Mouse (Mus musculus): ENCODE results near the gene Rock2. TPM values are rescaled to one million over a fixed set of nuclear protein-coding genes. Genes with fewer than 3 reads are reported as not detected.

The Rock2 gene
- total RNA-seq, 2 experiments from 2014 or later, result 91.6 to 95.2 TPM

DNA sequence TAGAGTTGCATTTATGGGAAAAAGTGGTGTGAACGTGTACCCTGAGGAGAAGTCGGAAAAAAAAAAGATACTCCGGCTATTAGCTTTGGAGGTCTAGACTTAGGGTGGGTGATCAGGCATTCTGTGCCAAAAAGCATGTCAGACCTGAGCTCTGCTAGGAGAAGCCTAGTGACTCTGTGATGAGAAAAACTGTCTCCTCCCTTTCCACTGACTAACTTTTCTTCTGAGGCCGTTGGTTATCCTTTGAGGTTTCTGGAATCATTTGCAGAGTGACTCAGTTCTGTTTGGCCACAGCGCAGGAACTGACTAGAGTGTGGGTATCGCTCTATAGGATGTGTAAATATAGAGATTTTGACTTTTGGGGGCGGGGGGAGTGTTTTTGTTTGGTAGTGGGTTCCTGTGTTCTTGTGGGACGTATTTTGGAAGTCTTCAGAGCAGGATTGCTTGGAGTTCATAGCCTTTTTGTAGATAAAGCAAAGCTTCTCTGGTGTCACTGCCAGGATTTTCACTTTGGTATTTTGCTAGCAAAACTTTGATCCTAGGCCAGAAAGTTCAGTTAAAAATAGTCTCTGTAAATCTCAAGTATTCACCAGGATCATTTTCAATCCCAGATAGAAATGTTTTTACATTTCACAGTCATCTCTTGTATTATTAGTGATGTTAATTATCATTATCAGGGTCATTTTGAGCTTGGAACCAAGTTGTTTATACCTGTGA, 1.5 kb downstream of the Rock2 start:
- intact Hi-C loops (cut with DNase I), result loop anchor here (5.0 kb wide), 1 partner anchor 59 kb away; no protein-coding TSS in a partner anchor

DNA sequence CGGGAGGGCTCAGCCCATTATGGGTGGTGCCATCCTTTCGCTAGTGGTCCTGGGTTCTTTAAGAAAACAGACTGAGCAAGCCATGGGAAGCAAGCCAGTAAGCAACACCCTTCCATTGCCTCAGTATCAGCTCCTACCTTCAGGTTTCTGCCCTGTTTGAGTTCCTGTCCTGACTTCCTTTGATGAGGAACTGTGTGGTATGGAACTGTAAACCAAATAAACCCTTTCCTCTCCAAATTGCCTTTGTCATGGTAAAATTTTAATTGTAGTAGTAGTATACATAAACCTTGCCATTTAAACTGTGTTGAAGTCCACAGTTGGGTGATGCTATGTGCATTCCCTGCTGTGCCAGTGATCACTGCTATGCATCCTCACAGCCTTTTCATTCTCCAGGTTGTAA, 2.5 kb downstream of the Rock2 start:
- no peak for DNase-seq (ENCODE audit: low spot score in 2 of 2)

More for the DNA sequence above, 1.5 kb downstream of the Rock2 start:
- no peak for DNase-seq (ENCODE audit: low spot score in 2 of 2)

DNA sequence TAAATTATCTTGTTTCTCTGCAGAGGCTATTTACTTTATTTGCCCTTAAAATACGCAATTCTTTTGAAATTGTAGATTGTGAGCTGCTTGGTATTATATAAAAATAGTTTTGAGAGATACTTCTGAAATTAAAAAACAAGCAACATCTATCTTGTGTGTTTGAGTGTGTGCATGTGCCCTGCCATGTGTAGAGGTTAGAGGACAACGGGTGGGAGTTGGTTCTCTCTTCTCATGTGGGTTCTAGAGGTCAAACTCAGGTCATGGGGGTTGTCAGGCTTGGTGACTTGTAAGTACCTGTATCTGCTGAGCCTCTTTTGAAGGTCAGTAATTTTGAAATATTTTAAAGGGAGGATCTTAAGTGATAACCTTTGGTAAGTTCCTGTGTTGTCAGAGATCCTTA, 3.5 kb downstream of the Rock2 start:
- no peak for DNase-seq (ENCODE audit: low spot score in 2 of 2)
- intact Hi-C loops (cut with DNase I), result loop anchor here (5.0 kb wide), 1 partner anchor 61 kb away; no protein-coding TSS in a partner anchor

More for the DNA sequence above, 2.5 kb downstream of the Rock2 start:
- intact Hi-C loops (cut with DNase I), result loop anchor here (5.0 kb wide), 1 partner anchor 60 kb away; no protein-coding TSS in a partner anchor

DNA sequence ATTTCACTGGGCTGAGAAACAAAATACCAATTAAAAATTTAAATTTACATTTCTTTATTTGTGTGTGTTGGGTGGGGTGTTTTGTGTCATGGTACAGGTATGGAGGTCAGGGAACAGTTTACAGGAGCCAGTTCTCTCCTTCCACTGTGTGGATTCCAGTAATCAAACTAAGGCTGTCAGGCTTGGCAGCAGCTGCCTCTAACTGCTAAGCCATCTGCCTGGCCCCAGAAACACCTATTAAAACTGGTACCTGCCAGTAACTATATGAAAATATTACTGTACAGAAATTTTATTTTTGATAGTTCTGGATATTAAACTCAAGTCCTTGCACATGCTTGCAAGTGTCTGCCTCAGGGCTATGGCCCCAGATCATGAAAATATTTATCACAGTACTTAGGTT, 4.1 kb downstream of the Rock2 start:
- DNase-seq (ENCODE audit: low spot score in 2 of 2), result no peak
- intact Hi-C loops (cut with DNase I), result loop anchor here (5.0 kb wide), 1 partner anchor 61 kb away; no protein-coding TSS in a partner anchor

DNA sequence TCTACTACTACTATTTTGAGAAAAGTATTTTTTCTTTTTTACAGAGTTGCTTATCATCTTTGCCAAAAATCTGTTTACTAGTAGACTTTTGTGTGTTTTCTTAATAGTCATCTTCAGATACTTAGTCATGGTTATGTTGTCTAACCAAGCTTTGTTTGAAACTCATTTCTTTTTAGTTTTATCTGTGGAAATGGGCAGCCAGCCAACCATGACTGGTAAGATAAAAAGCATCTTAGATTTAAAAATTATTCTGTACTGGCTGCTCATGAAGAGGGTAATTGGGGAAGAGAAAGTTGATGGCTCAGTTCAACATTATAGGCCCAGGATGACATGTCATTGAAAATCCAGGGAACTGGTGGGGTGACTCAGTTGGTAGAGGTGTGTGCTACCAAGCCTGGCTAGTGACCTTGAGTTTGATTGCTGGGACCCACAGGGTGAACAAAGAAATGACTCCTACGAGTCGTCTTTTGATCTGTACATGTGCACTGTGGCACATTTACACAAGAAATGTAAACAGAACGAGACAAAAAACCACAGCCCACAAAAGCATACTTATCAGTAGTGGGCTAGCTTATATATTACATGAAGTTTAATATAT, 6.0 kb downstream of the Rock2 start:
- intact Hi-C loops (cut with DNase I), result no loop called here
- DNase-seq (ENCODE audit: low spot score in 2 of 2), result no peak

DNA sequence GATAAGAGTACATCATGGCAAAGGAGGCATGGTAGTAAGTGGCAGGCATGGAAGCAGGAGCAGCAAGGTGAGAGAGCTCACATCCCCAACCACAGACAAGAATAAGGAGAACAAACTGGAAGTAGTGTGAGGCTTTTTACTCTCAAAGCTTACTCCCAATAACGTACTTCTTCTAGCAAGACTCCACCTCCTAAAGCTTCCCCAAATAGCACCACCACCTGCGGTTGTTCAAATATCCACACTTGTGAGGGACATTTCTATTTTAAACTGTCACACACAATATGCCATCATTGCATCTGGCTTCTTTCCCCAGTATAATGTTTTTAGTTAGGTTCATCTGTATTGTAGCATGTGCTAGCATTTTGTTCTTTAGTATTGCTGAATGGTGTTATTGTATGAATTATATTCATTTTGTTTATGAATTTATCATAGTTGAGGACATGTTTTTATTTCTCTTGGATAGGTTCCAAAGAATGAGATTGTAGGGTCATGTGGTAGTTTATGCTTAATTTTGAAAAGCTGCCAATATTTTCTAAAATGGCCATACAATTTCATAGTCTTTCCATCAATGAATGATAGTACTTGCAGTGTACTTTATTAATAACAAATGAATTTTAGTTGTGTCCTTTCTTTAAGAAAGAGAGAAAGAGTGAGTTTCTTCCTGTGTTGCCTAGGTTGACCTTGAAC, 9.4 kb downstream of the Rock2 start:
- intact Hi-C loops (cut with DNase I), result no loop called here
- DNase-seq (ENCODE audit: low spot score in 2 of 2), result no peak

DNA sequence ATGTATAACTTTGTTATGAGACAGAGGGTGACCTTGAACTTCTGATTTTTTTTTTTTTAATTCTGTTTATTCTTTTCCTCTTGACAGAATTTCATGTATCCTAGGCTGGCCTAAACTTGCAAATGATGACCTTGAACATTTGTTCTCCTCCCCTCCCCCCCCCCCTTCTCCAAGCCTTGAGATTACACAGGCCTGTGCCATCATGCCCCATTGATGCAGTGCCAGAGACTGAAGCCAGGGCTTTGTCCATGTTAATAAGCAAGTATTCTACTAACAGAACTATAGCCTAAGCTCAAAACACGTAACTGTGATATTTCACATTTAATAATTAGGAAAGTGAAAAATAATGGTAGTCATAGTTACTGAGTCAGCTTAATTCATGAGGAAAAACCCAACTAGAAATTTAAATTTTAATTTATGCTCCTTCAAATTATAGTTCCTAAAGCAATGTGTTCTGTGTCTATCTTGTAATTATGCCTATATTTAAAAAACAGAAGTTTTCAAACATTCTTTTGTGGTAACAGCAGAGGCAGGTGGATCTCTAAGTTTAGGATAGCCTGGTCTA, 12.7 kb downstream of the Rock2 start:
- intact Hi-C loops (cut with DNase I), result no loop called here

DNA sequence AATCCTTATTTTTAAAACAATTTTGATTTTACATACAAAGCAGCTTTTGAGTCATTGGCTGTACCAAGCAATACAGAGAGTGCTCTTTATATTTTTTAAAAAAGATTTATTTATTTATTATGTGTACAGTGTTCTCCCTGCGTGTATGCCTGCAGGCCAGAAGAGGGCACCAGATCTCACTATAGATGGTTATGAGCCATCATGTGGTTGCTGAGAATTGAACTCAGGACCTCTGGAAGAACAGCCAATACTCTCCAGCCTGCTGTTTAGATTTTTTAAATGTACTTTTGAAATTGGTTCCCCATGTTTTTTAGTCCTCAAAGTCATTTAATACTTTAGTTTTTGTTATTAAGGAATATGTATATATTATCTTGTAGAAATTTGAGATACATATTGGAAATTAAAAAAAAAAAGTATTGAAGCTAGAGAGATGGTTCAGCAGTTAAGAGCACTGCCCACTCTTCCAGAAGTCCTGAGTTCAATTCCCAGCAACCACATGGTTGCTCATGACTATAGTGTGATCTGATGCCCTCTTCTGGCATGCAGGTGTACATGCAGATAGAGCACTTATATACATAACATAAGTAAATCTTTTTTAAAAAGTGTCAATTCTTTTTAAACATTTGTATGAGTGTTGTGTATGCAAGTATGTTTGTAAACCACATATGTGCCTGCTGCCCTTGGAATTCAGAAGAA, 13.4 kb downstream of the Rock2 start:
- intact Hi-C loops (cut with DNase I), result no loop called here
- DNase-seq (ENCODE audit: low spot score in 2 of 2), result no peak

More for the DNA sequence above, 12.7 kb downstream of the Rock2 start:
- DNase-seq (ENCODE audit: low spot score in 2 of 2), result no peak

DNA sequence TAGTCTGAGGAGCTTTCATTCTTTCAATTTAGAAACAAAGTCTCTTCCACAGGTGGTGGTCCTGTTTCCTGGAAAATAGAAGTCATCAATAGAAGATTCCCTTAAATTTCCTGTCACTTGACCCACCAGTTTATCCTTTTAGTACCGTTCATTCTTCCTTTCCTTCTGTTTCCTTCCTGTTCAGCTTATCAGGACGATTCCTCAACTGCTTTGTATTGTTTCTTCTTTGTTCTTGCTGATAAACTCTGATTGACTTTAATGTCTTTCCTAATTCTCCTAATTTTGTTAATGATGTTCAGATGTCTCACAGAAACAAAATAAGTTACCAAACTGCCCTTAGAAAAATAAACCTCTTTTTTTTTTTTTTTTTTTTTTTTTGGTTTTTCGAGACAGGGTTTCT, 16.8 kb downstream of the Rock2 start:
- intact Hi-C loops (cut with DNase I), result no loop called here
- DNase-seq (ENCODE audit: low spot score in 2 of 2), result no peak

DNA sequence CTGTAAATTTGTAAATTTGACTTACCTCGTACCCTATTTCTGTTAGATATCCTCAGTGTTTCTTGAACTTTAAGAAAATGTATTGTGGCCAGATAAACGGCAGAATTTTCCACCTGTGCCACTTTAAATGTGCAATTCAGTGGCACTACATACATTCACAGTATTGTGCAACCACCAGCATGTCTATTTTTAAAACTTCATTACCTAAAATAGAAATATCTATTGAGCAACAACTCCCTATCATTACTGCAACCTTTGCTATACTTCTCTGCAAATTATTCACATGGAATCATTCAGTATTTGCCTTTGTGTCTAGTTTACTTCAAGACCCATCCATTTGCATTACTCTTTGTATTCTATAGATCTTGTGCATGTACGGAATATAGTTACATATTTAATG, 17.9 kb downstream of the Rock2 start:
- intact Hi-C loops (cut with DNase I), result no loop called here
- no peak for DNase-seq (ENCODE audit: low spot score in 2 of 2)

DNA sequence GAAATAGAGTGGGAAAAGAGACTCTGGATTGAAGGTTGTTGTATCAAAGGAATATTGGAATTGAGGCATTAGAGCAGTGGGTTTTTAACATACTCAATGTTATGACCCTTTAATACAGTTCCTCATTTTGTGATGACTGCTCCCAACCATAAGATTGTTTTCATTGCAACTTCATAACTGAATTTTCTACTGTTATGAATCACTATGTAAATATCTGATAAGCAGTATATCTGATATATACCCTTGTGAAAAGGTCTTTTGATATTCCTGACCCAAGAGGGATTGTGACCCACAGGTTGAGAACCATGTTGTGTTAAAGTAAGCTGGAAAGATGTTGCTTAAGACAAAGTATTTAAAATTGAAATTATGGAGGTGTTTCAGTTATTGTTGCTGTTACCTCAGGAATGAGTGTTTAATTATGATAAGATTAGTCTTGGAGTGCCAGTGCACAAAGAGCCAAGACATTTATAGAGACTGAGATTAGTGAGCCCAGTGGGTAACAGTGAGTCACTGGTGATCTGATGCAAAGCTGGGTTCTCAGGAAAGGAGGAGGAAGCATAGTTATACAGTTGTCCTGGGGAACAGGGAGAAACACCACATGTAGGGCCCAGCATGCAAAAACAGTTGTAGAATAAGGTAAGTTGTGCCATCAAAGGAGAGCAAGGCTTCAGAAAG, 25.6 kb downstream of the Rock2 start:
- no peak for DNase-seq (ENCODE audit: low spot score in 2 of 2)
- intact Hi-C loops (cut with DNase I), result no loop called here

DNA sequence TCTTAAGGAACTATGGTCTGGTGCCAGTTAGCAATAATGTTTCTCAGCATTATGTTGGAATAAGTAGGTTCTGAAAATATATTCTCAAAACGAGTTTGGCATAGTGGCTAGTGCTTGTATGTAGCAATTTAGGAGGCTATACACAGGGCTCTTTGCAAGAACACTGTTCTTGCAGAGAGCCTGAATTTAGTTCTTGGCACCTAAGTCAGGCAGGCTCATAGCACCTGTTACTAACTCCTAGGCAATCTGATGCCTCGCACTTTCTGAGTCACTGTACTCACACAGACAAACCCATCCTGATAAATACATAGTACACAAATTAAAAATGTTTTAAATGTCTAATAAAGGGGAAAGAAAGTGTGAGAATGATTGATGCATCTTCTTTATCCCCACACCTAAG, 33.2 kb downstream of the Rock2 start:
- intact Hi-C loops (cut with DNase I), result no loop called here
- peak in 1 of 2 experiments; percentile 23 for DNase-seq (ENCODE audit: low spot score in 2 of 2)

DNA sequence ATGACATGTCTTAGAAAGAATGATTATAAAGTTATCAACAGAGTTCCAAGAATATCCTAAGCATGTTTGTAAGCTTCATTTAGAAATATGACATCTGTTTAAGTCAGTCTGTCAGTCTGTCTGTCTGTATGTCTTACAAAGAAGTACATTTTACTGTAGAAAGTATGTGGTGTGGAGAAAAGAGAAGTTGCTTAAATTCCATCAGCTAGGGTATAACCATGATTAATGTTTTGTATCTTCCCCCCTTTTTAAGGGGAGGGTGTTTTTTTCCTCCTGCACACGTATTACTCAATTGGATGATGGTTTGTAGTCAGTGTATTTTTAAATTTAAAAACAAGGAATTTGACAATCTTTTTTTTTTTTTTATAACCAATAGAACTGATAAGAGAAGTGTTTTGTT, 39.7 kb downstream of the Rock2 start:
- intact Hi-C loops (cut with DNase I), result no loop called here

DNA sequence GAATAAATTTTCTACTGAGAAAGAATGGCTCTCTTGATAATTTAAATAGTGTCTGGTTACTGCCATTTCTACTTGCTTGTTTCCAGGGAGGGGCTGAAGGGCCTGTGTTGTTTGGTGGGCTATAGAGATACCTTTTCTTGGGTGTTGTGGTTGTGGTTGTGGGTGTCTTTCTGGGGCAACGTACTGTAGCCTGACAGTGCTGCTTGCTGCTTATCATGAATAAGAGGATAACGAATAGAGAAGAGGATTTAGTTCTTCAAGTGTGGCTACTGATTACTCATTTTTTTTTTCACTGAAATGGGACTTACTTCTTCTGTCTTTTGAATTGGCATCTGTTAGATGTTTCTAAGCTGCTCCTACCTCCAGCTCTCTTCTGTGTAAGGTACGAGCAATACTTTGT, 47.3 kb downstream of the Rock2 start:
- intact Hi-C loops (cut with DNase I), result no loop called here
- DNase-seq (ENCODE audit: low spot score in 2 of 2), result no peak

More for the DNA sequence above, 39.7 kb downstream of the Rock2 start:
- DNase-seq (ENCODE audit: low spot score in 2 of 2), result no peak

DNA sequence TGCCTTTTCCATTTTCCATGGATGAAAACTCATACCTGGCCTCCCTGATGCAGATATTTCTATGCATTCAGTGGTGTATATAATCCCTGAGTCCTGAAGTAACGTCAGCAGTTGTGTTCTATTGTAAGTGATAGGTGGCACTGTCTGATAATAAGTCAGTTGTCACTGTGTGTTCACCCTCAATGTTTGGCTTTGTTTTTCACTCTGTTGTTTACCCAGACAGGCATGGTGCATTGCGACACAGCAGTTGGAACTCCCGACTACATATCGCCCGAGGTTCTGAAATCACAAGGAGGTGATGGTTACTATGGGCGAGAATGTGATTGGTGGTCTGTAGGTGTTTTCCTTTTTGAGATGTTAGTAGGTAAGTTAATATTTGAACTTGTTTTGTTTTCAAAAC, 53.5 kb downstream of the Rock2 start:
- intact Hi-C loops (cut with DNase I), result loop anchor here (5.0 kb wide), 1 partner anchor 121 kb away; no protein-coding TSS in a partner anchor
- DNase-seq (ENCODE audit: low spot score in 2 of 2), result no peak

DNA sequence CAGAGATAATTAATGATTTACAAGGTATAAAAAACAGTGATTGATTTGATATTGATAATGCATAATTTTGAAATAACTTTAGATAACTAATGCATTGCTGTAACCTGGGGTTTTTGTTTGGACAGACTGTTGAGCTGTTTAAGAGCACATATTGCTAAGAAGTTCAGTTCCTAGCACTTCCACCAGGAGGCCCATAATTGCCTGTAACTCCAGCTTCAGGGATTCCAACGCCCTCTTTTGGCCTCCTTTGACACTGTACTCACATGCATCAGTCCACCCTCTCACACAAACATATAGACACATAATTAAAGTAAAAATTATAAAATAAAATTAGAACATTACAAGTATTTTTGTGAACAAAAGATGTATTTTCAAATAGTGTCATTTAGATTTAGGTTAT, 64.2 kb downstream of the Rock2 start:
- peak in 1 of 2 experiments; percentile 12 for DNase-seq (ENCODE audit: low spot score in 2 of 2)
- intact Hi-C loops (cut with DNase I), result no loop called here

DNA sequence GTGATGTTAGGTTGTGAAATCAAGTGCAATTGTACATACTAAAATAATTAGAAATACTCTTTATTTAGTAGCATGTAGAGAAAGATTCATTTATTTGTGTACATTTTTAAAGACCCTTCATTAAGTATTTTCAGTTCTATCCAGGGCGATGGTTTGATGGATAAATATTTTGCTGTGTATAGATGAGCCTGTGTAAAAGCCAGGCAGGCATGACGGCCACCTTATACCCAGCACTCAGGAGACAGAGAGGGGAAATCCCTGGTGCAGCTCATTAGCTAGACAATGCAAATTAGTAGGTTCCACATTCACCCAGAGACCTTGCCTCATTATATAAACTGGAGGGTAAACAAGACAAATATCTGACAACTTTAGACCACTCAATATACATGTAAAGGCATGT, 68.7 kb downstream of the Rock2 start:
- intact Hi-C loops (cut with DNase I), result no loop called here
- DNase-seq (ENCODE audit: low spot score in 2 of 2), result no peak

DNA sequence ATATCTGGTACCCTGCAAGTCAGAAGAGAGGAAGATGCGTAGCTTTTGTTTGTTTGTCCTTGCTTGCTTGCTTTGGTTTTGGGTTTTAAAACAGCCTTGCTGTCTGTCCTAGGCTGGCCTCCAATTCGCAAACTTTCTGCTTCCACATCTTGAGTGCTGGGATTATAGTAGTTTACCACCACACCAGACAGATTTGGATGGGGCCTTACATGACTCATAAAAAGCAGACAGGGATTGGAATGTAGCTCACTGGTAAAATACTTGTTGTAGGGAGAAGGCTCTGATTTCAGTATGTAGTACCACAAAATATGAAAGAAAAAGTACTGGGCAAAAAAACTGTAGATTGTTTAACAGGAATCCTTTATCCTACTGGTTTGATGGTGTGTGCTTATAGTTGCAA, 72.1 kb downstream of the Rock2 start:
- intact Hi-C loops (cut with DNase I), result no loop called here
- no peak for DNase-seq (ENCODE audit: low spot score in 2 of 2)

DNA sequence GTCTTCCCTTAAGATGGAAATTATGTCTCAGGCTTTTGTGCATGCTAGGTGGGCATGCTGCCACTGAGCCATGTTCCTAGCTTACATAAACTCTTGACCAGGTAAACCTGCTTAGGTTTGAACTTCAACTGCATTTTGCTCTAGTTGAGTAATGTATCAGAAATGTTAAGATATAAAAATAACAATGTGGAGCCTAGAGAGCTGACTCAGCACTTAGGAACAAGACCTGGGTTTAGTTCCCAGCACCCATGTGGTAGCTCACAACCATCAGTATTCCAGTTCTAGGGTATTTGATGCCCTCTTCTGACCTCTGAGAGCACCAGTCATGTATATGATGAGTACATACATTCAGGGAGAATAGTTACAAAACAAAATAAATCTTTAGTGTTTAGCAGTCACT, 82.4 kb downstream of the Rock2 start:
- intact Hi-C loops (cut with DNase I), result no loop called here
- no peak for DNase-seq (ENCODE audit: low spot score in 2 of 2)
